Mouse (Mus musculus) heart, postnatal 14 days (tissue): Measurements from ENCODE around the gene Cyb5r2. TPM values are rescaled to one million over a fixed set of nuclear protein-coding genes. Genes with fewer than 3 reads are reported as not detected.

Experiments
- DNase-seq, 2 experiments: peaks; one replicate each; pipeline ENCODE4 v3.0.0; 2021 to 2022
- intact Hi-C: fragments of 180-260 bp; cut with DNase I; formaldehyde crosslinking; loops from one replicate; pipeline ENCODE4 v1.15.1; 2025
- total RNA-seq, 2 experiments: library from RNA; stranded (reverse); gene quantifications; 2 replicates each; pipeline ENCODE4 v1.2.3; 2021

Gene Cyb5r2
- total RNA-seq, 2 experiments from 2014 or later = not detected

GRCm38 (mm10) chr7:107730587-107730986, 27.2 kb downstream of the Cyb5r2 start:
- intact Hi-C loops = no loop called here
- DNase-seq = no peak

GRCm38 (mm10) chr7:107727538-107727937, 30.3 kb downstream of the Cyb5r2 start:
- intact Hi-C loops = no loop called here
- DNase-seq = no peak

- no peak for DNase-seq
- intact Hi-C loops = no loop called here
Observed at GRCm38 (mm10) chr7:107722536-107722935, 35.3 kb downstream of the Cyb5r2 start.

- intact Hi-C loops = no loop called here
- DNase-seq = no peak
Observed at GRCm38 (mm10) chr7:107720771-107721170, 37.1 kb downstream of the Cyb5r2 start.

GRCm38 (mm10) chr7:107714067-107714466, 43.8 kb downstream of the Cyb5r2 start:
- no peak for DNase-seq
- intact Hi-C loops = no loop called here

- no peak for DNase-seq
- intact Hi-C loops = no loop called here
Observed at GRCm38 (mm10) chr7:107712743-107713142, 45.1 kb downstream of the Cyb5r2 start.

- intact Hi-C loops = loop anchor here (2.0 kb wide), 1 partner anchor 46 kb away; no protein-coding TSS in a partner anchor
- peak; percentile 67 to 78 for DNase-seq
Observed at GRCm38 (mm10) chr7:107708491-107709112, 49.2 kb downstream of the Cyb5r2 start.

GRCm38 (mm10) chr7:107707650-107708049, 50.2 kb downstream of the Cyb5r2 start:
- DNase-seq = peak; percentile 8 to 10
- intact Hi-C loops = loop anchor here (2.0 kb wide), 1 partner anchor 45 kb away; no protein-coding TSS in a partner anchor

- intact Hi-C loops = no loop called here
- peak; percentile 31 to 40 for DNase-seq
Observed at GRCm38 (mm10) chr7:107705941-107706340, 51.9 kb downstream of the Cyb5r2 start.

- intact Hi-C loops = no loop called here
- no peak for DNase-seq
Observed at GRCm38 (mm10) chr7:107702461-107703380, 55.1 kb downstream of the Cyb5r2 start.

- intact Hi-C loops = no loop called here
Observed at GRCm38 (mm10) chr7:107700646-107701045, 57.2 kb downstream of the Cyb5r2 start.

GRCm38 (mm10) chr7:107699926-107700325, 57.9 kb downstream of the Cyb5r2 start:
- intact Hi-C loops = no loop called here
- DNase-seq = no peak

More at GRCm38 (mm10) chr7:107700646-107701045, 57.2 kb downstream of the Cyb5r2 start:
- no peak for DNase-seq

Other genes with a start within 250 kb of the Cyb5r2 start
- 1 to 10 TPM; 5.6 to 9.0 TPM for gene Olfml1, start 190.6 kb downstream of the Cyb5r2 start, total RNA-seq
- gene Ppfibp2, start 162.8 kb downstream of the Cyb5r2 start, total RNA-seq = 10 to 100 TPM; 15.9 to 17.0 TPM
- gene 5330417H12Rik, start 132.9 kb downstream of the Cyb5r2 start, total RNA-seq = not detected
- not detected for gene Ovch2, start 43.2 kb upstream of the Cyb5r2 start, total RNA-seq
- gene Olfr467, start 54.2 kb upstream of the Cyb5r2 start, total RNA-seq = not detected
- not detected for gene Olfr469, start 67.5 kb upstream of the Cyb5r2 start, total RNA-seq
- gene Olfr470, start 89.5 kb upstream of the Cyb5r2 start, total RNA-seq = not detected
- gene Olfr472, start 139.9 kb upstream of the Cyb5r2 start, total RNA-seq = not detected
- not detected for gene Olfr473, start 172.4 kb upstream of the Cyb5r2 start, total RNA-seq
- gene Olfr474, start 196.6 kb upstream of the Cyb5r2 start, total RNA-seq = not detected
- gene Olfr476, start 206.8 kb upstream of the Cyb5r2 start, total RNA-seq = not detected
- gene Olfr477, start 228.7 kb upstream of the Cyb5r2 start, total RNA-seq = not detected